Mouse (Mus musculus) cerebellum, adult 9-10 months (tissue): ENCODE measurements at regions not wholly inside any gene's neighbourhood (a gene's known extent, or its start where the extent isn't known, plus 50 kb on each side); places are given as distances from the start of the nearest gene placed in this dataset.

Experiments
- DNase-seq: peaks from one replicate; pipeline ENCODE4 v3.0.0; 2022

DNA sequence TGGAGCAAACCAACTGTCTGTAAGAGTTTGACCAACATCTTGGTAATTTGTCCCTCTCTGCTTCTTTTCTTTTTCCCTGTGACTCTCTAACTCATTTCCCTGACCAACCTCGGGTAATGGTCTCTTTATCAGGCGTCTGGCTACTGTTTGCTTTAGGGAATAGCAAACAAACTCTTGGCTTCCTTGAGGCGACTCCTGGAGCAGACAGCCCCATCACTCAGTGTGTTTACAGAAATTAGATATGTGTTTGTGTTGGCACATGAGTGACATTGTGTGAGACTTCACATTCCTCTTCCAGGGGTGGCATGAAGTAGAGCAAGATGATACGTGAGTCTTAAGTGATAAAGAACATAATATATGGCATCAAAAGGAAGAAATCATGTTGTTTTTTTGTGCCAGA is 195.7 kb upstream of the Hhip start:
- no peak for DNase-seq

DNA sequence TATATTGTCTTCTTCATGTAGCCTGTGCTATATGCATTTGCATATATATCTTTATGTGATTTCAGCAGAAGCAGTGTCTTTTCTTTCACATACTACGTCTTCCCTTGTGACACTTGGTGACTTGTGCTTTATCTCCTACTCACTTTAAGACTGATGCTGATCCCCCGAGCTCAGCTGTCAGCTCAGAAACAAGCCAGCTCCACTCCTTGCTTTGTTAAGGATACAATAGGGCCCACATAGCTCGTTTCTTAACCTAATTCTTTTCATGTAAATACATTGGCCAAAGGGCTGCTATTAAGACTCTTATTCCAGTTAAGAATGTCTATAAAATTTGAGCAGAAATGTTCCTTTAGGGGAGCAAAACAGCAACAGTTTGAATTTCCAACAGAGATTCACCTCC is 193.8 kb upstream of the Hhip start:
- no peak for DNase-seq

DNA sequence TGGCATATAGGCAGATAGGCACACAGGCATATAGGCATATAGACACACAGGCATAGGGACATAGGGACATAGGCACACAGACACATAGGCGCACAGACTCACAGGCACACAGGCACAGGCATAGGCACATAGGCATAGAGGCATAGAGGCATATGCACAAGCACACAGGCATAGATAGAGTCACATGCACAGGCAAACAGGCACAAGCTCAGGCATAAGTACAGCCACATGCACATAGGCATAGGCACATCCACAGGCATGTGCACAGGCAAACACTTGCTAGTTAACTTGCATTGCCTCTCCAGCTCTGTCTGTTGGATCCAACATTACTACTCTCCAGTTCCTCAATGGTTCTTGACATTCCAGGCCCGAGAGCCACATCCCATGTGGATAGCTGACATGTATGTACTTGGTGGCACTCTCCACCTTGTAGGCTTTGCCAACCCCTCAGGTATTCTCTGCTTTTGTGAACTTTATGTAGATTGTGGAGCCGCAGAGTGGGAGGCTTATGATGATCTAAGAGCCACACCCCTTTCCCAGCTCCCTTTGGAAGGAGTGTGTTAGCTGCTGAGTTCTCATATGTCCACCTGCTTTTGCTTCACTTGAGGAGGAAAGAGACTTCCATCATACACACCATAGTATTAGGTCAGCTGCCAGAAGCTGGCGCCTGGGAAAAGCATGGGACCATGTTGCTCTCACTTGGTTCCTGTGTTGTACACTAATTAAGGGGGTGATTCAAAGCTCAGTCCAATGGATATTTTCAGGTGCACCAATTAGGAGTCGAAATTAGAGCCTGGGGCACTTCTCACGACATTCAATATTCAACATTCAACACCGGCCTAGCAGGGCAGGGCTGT is 192.7 kb upstream of the Hhip start:
- no peak for DNase-seq

DNA sequence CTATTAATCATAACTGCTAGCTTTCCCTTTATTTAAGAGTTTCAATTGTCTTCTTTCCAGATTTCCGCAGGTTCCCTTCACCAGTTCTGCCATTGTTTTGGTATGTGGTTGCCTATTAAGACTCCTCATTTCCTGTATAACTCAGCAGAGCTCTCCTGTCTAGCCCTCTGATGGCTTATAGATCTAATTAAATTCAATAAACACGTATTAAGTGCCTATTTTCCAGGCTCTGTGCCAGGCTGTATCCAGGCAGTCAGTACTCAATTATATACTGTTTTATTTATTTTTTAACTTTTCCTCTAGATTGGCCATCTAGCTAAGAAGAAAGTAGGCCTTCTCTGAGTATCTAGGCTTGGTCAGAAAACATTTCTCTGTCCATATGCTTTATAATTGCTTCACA is 192.0 kb upstream of the Hhip start:
- DNase-seq, result no peak

DNA sequence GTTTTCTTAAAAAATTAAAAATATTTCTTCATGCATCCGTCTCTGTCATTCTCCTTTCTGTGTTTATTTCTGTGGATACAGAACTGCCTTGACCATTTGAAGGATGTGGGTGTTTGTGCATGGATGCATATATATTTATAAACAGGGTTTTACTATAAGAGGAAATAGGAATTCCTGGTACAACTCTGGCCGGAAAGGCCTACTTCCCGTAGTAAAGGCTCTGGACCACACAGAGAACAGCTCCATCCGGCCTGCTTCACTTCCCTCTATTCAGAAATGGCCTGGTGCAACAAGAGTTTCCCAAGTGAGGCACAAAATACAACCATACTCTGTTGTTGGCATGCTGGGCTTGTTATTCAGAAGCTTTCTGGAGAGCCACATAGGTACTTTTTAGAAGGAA is 182.1 kb upstream of the Hhip start:
- DNase-seq, result no peak

DNA sequence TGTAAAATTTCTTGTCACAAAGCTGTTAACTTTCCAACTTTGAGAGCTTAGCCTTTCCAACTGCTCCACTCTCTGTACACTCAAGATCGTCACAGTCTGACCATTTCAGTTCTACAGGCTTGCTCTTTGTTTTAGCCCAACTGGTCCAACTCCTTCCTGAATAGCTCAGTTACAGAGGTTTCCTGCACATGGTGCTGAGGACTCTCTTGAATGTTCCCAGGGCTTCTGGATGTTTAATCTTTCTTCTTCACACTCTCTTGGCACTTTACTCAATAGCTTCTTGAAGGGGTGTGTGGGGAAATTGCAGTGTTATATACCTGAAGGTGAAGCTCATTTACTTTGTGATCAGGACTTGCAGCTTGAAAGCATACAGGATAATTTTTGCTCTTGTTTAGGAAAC is 152.6 kb upstream of the Hhip start:
- no peak for DNase-seq

DNA sequence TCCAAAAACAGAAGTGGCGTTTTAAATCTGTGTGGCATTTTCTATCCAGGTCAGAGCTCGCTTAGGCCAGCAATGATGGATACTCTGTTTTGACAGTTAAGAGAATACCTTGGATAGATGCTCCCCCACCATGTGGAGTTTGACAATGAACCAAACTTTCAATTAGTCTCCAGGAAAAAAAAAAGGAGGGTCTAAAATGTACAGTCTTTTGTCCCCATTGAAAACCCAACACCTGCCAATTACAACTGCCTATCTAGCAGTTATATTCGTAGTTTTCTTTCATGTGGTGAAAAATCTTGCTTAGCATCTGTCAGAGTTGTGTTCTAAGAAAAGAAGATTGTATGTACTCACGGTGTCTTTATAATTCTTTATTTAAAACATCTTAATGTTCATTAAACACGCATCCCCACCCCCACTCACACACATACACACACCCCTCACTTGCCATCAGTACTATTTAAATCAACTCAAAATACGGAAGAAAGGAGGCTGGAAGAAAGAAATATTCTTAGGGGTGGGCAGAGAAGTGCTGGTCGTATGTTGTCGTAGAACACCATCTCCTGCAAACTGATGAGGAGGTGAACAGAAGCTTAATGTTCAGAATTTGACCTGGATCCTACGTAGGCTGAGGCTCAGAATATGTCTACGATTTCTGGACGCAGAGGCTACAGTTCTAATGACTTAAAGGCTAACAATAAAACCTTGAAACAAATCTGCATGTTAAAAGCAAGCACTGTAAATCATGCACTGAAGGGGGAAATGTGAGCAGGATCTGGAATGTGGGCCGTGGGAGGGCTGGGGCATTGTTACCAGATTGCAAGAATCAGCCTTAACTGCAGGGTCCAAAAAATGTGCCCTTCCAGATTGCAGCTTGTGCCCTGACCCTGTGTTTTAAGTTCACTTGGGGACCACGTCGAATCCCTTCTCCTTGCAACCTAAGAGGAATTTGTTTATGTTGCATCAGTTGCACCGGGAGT is 147.2 kb upstream of the Hhip start:
- no peak for DNase-seq

DNA sequence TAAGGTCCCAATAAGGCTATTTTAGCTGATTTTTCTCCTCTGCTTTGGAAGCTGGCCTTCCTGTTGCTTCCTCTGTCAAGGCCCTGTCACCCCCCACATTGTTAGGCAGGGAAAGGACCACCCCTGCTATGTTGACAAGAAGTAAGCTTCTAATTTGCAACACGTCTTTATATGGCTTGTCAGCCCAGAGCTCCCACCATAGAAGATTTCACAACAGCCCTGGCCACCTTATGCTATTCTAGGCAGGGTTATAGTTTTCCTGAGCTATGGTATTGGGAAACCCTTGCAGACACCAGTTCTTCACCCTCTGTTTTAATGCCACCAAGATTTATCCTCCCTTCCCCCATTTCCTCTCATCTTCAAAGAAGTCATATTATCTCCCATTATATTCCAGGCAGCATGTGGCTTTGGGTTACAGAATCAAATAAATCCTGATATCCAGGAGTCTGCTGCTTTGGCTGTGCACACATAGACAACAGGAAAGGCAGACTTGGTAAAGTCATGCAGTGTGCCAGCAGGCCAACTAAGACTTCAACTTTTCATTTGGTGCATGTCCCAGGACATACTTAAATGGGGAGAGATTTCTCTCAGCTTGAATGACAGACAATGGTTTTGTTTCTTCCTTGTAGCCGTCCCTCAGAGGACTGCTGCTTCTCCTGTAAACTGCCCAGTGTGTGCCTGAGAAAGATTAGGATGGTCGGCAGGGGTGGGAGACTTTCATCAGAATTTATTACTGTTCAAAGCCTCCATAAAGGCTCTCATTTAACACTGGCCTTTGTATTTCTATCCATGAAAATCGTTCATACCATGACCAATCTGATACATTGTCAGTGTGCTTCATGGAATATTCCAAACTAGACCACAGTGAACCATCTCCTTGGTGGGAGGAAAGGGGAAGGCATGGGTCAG is 146.2 kb upstream of the Hhip start:
- no peak for DNase-seq

DNA sequence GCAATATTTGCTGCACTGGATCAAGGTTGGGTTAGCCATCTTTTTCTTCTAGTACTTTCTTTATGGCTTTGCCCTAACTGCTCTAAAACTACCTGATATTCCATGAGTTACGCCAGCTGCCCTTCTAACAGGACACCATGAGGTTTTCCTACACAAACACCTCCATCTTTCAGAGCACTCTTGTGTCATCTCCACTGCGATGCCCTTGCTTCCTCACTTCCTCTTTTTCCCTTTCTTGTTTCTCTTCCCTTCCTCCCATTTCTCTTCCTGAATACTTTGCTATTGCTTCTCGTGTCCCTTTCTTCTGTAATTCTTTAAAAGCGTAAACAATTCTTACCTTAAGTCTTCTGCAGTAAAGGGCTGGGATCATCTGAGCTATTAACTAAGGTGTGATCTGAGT is 139.9 kb upstream of the Hhip start:
- DNase-seq, result no peak

DNA sequence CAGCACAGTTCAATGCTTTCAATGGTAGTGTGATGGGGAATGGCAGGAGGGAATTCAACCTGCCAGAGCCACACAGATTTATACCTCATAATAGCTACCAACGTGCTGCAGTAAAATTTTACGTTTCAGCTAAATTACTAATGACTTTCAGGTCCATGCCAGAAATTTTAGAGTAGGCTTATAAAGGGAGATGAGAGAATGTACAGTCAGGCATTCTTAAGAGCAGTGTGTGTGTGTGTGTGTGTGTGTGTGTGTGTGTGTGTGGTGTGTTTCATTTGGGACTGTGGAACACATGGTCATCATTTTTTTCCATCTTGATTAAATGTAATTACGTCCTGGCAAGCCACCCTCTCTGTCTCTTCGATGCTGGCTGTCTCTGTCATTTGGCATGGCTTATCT is 132.7 kb upstream of the Hhip start:
- no peak for DNase-seq

DNA sequence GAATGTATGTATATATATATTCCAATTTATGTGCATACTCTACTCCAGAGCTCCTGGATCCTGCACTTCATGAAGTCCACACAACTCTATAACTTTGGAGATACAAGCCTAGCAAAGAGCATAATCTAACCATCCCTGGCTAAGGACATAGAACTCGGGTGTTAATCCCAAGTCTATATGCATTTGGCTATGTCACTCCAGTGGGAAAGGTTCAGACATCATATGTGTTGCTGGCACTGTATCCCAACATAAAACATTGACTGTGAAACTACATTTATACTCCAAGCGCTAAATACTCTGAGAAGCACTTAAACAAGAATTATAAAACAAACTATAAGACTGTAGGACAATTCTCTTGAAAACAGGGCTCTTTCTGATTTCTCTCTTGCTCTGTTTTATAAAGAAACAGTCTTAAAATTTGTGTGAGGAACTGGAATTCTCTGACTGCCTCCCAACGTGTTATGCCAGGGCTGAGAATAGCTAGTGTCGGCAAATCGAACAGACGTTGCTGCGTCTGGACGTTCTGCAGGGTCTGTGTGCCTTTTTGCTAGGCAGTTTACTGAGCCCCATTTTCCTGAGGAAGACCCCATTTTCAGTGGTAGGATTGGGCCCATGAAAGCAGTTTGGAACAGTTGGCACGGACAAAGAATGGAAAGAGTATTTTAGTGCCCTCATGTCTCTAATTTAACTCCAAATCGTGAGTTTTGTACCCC is 132.1 kb upstream of the Hhip start:
- DNase-seq, result no peak

DNA sequence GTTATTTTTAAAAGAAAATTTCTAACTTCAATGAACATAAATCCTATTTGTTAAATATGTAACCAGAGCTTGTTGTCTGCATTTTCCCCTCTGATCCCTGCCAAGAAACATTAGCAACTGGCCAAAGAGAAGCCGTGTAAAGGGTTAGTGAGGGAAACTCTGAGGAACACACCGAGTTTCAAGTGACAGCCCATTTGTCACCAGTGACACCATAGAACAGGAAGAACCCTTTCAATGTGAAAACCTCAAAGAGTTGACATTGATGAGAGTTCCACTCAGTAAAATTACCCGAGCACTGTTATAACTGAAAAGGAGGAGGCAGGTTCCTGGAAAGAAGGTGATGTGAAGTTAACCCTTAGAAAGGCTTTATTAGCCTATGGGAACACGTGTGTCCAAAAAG is 127.5 kb upstream of the Hhip start:
- DNase-seq, result no peak

DNA sequence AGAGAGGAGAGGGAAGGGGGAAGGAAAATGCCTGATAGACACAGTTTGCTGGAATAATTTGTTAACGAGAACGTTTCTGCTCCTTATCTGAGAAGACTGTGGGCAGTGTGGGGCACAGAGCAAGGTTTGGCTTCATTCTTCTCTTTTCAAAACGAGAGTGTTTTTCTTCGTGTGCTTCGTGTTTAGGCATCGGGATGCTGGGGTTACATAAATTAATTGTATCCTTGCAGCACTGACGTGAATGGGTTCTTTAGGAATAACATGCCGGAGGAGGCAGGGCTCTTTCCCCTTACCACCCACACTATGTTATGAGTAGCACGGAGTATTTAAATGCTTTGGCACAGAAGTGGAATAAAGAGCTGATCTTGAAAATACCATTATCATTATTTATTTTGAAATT is 110.9 kb upstream of the Hhip start:
- no peak for DNase-seq

DNA sequence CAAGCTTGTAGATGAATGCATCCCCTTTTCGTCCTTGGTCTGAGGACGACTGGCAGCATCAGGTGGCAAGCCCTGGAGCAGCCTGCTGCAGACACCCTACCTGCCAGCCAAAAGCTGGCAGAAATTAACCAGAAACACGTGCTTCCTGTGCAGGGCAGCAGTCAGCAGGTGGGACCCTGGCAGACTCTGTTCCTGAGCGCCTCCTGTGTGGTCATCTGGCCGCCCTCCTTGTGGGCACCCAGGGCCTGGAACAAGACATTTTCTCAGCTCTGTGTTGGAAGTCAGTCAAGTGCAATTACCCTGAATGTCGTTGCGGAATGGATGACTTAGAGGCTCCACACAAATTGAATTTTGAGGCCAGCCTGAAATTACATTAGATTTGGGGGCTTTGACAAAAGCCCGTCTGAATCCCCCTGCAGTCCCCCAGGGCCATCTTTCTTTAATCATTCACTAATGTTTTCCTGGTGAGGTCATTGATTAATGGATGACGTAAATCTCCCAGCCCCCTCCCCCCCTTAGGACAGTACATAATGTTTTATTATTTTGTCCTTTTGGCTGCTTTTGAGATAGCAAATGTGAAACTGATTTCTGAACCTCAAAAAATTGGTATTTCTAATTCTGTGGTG is 91.8 kb upstream of the Hhip start:
- peak; percentile 4 for DNase-seq

DNA sequence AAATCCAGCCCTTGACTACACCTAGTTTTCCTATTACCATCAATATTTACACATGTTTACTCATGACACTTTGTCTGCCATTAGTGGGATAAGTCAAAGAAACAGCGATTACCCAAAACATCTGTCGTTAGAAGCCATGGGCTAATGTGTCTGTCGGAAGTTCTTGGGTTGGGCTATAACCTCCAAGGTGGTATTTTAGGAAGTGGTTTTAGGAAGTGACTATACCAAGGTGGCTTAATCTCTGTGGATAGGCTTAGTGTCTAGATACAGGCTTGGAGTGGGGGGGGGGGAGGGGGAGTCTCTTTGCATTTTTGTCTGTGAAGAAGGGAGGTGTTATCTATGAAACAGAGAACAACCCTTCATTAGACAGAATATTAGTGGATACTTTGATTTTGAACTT is 90.1 kb upstream of the Hhip start:
- DNase-seq, result no peak

DNA sequence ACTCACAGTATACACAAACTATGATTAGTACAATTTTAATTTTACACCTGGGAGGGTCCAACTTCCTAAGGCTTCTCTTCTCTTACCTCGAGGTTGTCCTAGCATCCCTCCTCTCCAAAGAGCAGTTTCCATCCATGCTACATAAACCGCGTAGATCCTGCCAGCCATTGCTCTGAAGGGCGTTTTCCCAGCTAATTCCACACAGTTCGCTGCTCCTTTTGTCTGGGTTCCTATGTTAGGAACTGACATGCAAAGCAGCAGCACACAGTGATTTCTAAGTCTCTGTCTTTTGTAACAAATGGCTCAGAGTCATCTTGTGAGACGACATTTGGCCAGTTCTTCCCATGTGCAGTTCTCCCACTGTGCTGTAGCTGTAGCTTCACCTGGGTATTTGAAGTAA is 80.7 kb upstream of the Hhip start:
- no peak for DNase-seq

DNA sequence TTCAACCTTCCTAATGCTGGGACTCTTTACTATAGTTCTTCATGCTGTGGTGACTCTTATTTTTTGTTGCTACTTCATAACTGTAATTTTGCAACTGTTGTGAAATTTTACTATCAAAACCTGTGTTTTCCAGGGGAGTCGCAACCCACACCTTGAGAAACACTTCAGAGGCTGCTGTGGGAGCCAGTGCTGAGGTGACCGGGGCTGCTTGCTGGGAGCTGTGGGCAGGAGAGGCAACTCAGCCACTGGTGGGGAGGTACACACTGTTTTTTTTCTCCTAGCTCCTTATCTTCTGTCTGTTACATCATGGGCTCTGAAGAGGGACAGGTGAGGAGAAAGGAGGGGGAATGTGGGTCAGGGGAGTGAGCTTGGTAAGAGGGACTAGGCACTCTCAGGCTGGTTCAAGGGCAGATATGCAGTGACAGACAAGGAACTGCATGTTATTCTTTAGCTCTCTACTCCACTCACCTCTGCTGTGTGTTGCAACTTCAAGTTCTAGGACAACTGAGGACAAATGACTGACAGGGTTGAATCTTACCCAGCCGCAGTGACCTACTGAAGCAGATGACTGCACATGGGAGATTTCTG is 62.7 kb upstream of the Hhip start:
- DNase-seq, result no peak

DNA sequence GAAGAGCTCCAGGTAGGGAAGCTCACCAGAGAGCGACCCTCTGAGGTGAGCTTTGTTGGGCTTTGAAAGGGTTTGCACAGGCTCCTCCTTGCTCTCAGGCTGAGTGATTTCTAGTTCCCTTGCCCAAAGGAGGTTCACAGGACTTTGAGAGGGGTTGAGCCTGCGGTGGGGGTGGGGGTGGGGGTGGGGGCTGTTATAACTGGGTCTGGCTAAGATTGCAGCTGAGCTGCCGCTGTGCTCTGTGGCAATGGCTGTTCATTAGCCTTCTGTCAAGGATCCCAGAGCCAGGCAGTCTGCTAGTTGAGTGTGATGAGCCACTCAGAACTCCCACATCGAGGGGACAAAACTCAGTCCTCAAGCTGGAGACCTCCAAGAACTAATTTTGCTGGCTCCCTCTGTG is 59.5 kb upstream of the Hhip start:
- DNase-seq, result no peak
